Mouse (Mus musculus) midbrain, embryonic 15.5 days (tissue): ENCODE measurements around the gene Upf2. TPM values are rescaled to one million over a fixed set of nuclear protein-coding genes. Genes with fewer than 3 reads are reported as not detected.
"Not testable (repeated sequence)": the region's sequence is repeated elsewhere in the genome, so short reads cannot be mapped to it uniquely, and the experiment has no call there.

ENCODE experiments used
- ATAC-seq: fragments of 200-750 bp; cut with Nextera tagmentation; replicated peaks from 2 replicates; pipeline ENCODE4 v1.8.0; 2017; ENCODE audit warnings: moderate TSS enrichment
- H3K27ac ChIP-seq: fragments of 300-500 bp; sonication (generic); 2 replicates; pipeline ENCODE4 v1.5.1; 2015; ENCODE audit warnings: mild to moderate bottlenecking, inconsistent platforms
- H3K27me3 ChIP-seq: fragments of 300-500 bp; sonication (generic); replicated peaks from 2 replicates; pipeline ENCODE4 v1.6.1; 2015; ENCODE audit warnings: inconsistent platforms
- H3K36me3 ChIP-seq: fragments of 300-500 bp; sonication (generic); replicated peaks from 2 replicates; pipeline ENCODE4 v1.6.1; 2015; ENCODE audit warnings: inconsistent platforms
- H3K4me1 ChIP-seq: fragments of 300-500 bp; sonication (generic); 2 replicates; pipeline ENCODE4 v1.6.1; 2015; ENCODE audit warnings: inconsistent platforms
- H3K4me2 ChIP-seq: fragments of 300-500 bp; sonication (generic); 2 replicates; pipeline ENCODE4 v1.6.1; 2015; ENCODE audit warnings: inconsistent platforms, mild to moderate bottlenecking, moderate library complexity
- H3K4me3 ChIP-seq: fragments of 300-500 bp; sonication (generic); 2 replicates; pipeline ENCODE4 v1.5.1; 2015; ENCODE audit warnings: mild to moderate bottlenecking, inconsistent platforms
- H3K9ac ChIP-seq: fragments of 300-500 bp; sonication (generic); 2 replicates; pipeline ENCODE4 v1.6.1; 2015; ENCODE audit warnings: mild to moderate bottlenecking, inconsistent platforms
- H3K9me3 ChIP-seq: fragments of 300-500 bp; sonication (generic); 2 replicates; pipeline ENCODE4 v1.6.1; 2016; ENCODE audit warnings: inconsistent platforms
- WGBS: fragments of 180-500 bp; shearing (Covaris S2); methylation state at CpG from one replicate; pipeline ENCODE4 v1.1.7; 2015; ENCODE audit warnings: mixed read lengths; 5-methylcytosine and 5-hydroxymethylcytosine counted together
- polyA plus RNA-seq: library from polyadenylated mRNA; unstranded; fragments of >200 nt; fragmentation: Nextera tagmentation; extraction: Ambion mirVana; gene quantifications from 2 replicates; pipeline ENCODE4 v1.2.1, GENCODE M21; 2015

The Upf2 gene
- polyA plus RNA-seq, 1 experiment from 2014 or later, result 8.8 TPM

DNA sequence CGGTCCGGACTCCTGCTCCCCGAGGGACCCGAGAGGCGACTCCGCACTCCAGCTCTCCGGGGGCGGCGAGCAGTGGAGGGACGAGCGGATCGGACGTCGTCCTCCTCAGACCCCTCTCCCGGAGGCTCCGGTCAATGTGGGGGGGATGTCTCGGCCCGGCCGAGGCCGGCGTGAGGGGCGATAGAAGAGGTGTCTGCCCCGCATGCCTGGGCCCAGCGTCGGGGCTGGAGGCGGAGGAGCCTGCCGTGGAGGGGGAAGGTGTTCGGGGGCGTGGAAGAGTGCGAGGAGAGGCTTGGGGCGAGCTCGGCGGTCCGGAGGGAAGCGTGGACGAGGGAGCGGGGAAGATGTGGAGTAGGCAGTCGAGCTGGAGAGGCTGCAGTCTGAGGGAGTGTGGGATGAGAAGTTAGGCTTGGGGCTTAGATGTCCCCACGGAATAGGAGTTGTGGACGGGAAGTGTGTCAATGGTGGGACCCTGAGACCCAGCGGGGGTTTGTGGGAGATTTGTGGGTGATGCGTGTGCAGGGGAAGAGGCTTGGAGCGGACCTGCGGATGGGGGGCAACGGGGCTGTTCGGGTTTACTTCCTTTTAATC, 447 bp downstream of the Upf2 start:
- peak overlapping the region; percentile 91 for H3K27ac ChIP-seq

GRCm38 (mm10) chr2:5957705-5958104, 6.4 kb downstream of the Upf2 start:
- 92% methylated on average over 9 of the region's 9 CpGs for WGBS
- Histone ChIP-seq H3K27ac (no peak overlapping the region), H3K9ac (no peak overlapping the region), H3K36me3 (peaks cover 35% of the 10 kb centered on the region), H3K4me3 (no peak overlapping the region), H3K9me3 (no peaks in the 10 kb centered on the region), H3K27me3 (no peaks in the 10 kb centered on the region), H3K4me2 (no peak overlapping the region), H3K4me1 (peaks cover 4% of the 10 kb centered on the region)
- no peak for ATAC-seq

More for the DNA sequence above, 447 bp downstream of the Upf2 start:
- peak overlapping the region; percentile 99 for H3K4me3 ChIP-seq
- peaks cover 14% of the 10 kb centered on the region for H3K4me1 ChIP-seq
- WGBS, result under 1% methylated on average over 43 of the region's 46 CpGs
- H3K36me3 ChIP-seq, result no peaks in the 10 kb centered on the region
- no peaks in the 10 kb centered on the region for H3K27me3 ChIP-seq
- peak overlapping the region; percentile 90 for H3K4me2 ChIP-seq
- ATAC-seq, result no peak; the same call in 1 of the 2 replicates
- H3K9me3 ChIP-seq, result no peaks in the 10 kb centered on the region
- peak overlapping the region; percentile 96 for H3K9ac ChIP-seq

- Histone ChIP-seq H3K4me1 (0 out of 2 replicates have a peak, but pooled peaks cover 4% of the 10 kb centered on the region), H3K9ac (no peak overlapping the region), H3K27me3 (no peaks in the 10 kb centered on the region), H3K9me3 (no peaks in the 10 kb centered on the region), H3K36me3 (peaks cover 38% of the 10 kb centered on the region), H3K4me3 (no peak overlapping the region), H3K27ac (no peak overlapping the region), H3K4me2 (no peak overlapping the region)
- ATAC-seq, result no peak
- 76% methylated on average over 2 of the region's 2 CpGs for WGBS
Observed at GRCm38 (mm10) chr2:5962265-5962664, 11.0 kb downstream of the Upf2 start.

DNA sequence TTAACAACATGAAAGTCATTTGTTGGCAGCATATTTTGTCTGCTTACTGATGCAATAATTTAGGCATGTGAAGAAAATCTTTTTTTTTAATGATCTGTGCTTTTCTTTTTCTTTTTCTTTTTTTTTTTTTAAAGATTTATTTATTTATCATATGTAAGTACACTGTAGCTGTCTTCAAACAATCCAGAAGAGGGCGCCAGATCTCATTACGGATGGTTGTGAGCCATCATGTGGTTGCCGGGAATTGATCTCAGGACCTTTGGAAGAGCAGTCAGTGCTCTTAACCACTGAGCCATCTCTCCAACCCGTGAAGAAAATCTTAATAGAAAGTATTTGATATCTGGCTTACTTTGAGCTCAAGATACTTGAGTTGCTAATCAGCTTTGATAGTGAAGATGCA, 12.5 kb downstream of the Upf2 start:
- not testable (repeated sequence) for H3K9me3 ChIP-seq, H3K4me1 ChIP-seq, H3K27me3 ChIP-seq, H3K4me2 ChIP-seq, H3K27ac ChIP-seq, H3K4me3 ChIP-seq, H3K9ac ChIP-seq, ATAC-seq
- WGBS, result 90% methylated on average over 4 of the region's 4 CpGs
- peaks cover 25% of the 10 kb centered on the region for H3K36me3 ChIP-seq

GRCm38 (mm10) chr2:5965972-5966371, 14.7 kb downstream of the Upf2 start:
- H3K4me3 ChIP-seq, result no peak overlapping the region
- WGBS, result 93% methylated on average over 3 of the region's 3 CpGs
- ATAC-seq, result no peak
- H3K36me3 ChIP-seq, result peaks cover 17% of the 10 kb centered on the region
- no peaks in the 10 kb centered on the region for H3K9me3 ChIP-seq
- H3K4me1 ChIP-seq, result 0 out of 2 replicates have a peak, but pooled peaks cover 4% of the 10 kb centered on the region
- H3K4me2 ChIP-seq, result no peak overlapping the region
- H3K27me3 ChIP-seq, result no peaks in the 10 kb centered on the region
- no peak overlapping the region for H3K9ac ChIP-seq
- no peak overlapping the region for H3K27ac ChIP-seq

DNA sequence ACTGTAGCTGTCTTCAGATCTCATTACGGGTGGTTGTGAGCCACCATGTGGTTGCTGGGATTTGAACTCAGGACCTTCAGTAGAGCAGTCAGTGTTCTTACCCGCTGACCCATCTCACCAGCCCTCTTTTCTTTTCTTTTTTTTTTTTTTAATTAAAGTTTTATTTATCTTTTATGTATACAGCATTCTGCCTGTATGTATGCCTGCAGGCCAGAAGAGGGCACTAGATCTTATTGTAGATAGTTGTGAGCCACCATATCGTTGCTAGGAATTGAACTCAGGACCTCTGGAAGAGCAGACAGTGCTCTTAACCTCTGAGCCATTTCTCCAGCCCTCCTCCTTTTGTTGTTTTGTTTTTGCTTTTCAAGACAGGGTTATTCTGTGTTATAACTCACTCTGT, 19.4 kb downstream of the Upf2 start:
- H3K27me3 ChIP-seq, ATAC-seq, H3K9ac ChIP-seq, H3K4me3 ChIP-seq, H3K9me3 ChIP-seq, H3K4me2 ChIP-seq, H3K36me3 ChIP-seq, H3K27ac ChIP-seq, H3K4me1 ChIP-seq: not testable (repeated sequence)
- 98% methylated on average over 3 of the region's 3 CpGs for WGBS

DNA sequence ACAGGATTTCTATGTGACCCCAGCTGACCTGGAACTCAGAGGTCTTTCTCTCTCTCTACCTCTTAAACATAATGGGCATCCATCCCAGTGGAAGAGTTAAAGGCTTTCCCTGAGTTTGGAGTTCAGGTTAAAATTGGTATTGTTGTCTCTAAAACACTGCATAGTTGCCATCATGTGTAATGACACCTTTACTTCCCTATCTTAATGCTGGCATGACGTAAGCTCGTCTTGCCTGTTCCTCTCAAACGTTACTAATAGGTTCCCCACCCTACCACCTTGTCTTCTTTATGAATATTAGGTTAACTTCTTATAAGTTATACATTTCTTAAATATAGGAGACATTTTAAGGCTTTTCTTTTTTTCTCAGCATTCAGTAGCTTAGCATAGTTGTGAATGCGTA, 26.3 kb downstream of the Upf2 start:
- H3K27me3 ChIP-seq, result no peaks in the 10 kb centered on the region
- H3K36me3 ChIP-seq, result 0 out of 2 replicates have a peak, but pooled peaks cover 8% of the 10 kb centered on the region
- H3K9ac ChIP-seq, result no peak overlapping the region
- H3K4me3 ChIP-seq, result no peak overlapping the region
- no peaks in the 10 kb centered on the region for H3K4me1 ChIP-seq
- 96% methylated on average over 4 of the region's 4 CpGs for WGBS
- no peak overlapping the region for H3K27ac ChIP-seq
- H3K4me2 ChIP-seq, result no peak overlapping the region
- no peak for ATAC-seq
- H3K9me3 ChIP-seq, result no peaks in the 10 kb centered on the region

- Histone ChIP-seq H3K27ac (no peak overlapping the region), H3K9me3 (no peaks in the 10 kb centered on the region), H3K9ac (no peak overlapping the region), H3K27me3 (no peaks in the 10 kb centered on the region), H3K4me3 (no peak overlapping the region), H3K4me1 (no peaks in the 10 kb centered on the region), H3K4me2 (no peak overlapping the region), H3K36me3 (peaks cover 3% of the 10 kb centered on the region; the same call in 1 of the 2 replicates)
- ATAC-seq, result no peak
- 25% methylated on average over 5 of the region's 5 CpGs for WGBS
Observed at GRCm38 (mm10) chr2:5995538-5995937, 44.3 kb downstream of the Upf2 start.

DNA sequence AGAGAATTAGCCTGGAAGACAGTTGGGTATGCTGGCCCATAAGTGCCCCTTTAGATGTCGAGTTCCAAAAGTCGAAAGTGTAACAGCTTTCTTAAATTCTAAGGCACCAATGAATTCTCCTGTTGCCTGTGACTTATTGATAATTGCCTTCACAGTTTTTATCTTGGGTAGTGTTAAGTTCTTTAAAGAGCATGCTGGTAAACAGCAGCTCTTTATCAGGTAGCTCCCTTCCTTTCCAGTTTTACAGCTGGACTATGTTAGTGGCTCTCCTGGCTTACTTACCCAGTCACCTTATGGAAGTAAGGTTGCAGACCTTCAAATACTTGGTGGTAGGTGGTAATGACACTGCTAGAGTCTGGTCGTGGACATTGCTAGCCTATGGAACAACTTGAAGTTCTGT, 52.7 kb downstream of the Upf2 start:
- Histone ChIP-seq H3K36me3 (peaks cover 3% of the 10 kb centered on the region; the same call in 1 of the 2 replicates), H3K27me3 (no peaks in the 10 kb centered on the region), H3K4me2 (no peak overlapping the region), H3K9ac (no peak overlapping the region), H3K27ac (no peak overlapping the region), H3K4me3 (no peak overlapping the region), H3K9me3 (no peaks in the 10 kb centered on the region), H3K4me1 (no peaks in the 10 kb centered on the region)
- WGBS, result 93% methylated on average over 3 of the region's 3 CpGs
- ATAC-seq, result no peak

DNA sequence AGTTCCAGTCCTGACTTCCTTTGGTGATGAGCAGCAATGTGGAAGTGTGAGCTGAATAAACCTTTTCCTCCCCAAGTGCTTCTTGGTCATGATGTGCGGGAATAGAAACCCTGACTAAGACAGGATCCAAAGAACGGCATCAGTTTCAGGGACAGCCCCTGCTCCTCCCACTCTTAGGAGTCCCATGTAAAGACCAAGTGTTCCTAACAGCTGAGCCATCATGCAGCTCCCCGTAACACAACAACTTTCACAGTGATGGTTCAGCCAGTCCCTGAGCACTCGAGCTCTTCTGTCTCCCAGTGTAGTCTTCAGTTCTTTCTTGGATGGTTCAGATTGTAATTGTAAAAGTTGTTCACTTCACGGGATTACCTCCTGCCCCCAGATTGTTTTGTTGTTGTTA, 63.3 kb downstream of the Upf2 start:
- no peaks in the 10 kb centered on the region for H3K27me3 ChIP-seq
- no peaks in the 10 kb centered on the region for H3K4me1 ChIP-seq
- no peak overlapping the region for H3K27ac ChIP-seq
- WGBS, result 91% methylated on average over 5 of the region's 5 CpGs
- H3K9me3 ChIP-seq, result no peaks in the 10 kb centered on the region
- peaks cover 3% of the 10 kb centered on the region for H3K36me3 ChIP-seq
- no peak overlapping the region for H3K9ac ChIP-seq
- H3K4me2 ChIP-seq, result no peak overlapping the region
- H3K4me3 ChIP-seq, result no peak overlapping the region
- ATAC-seq, result no peak

DNA sequence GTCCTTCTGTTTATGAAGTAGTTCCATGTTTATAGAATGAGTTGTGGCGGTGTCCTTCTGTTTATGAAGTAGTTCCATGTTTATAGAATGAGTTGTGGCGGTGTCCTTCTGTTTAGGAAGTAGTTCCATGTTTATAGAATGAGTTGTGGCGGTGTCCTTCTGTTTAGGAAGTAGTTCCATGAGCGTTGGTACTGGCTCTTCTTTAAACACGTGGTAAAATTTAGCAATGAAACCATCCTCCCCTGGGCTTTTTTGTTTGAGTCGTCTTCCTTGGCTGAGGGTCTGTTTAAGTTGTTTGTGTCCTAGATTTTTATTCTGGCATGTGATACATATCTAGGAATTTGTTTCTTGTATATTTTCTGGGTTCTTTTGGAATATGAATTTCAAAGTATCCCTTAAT, 63.9 kb downstream of the Upf2 start:
- not testable (repeated sequence) for H3K9ac ChIP-seq, H3K36me3 ChIP-seq, H3K27me3 ChIP-seq, H3K4me3 ChIP-seq, H3K9me3 ChIP-seq, H3K4me2 ChIP-seq, ATAC-seq, H3K4me1 ChIP-seq, H3K27ac ChIP-seq
- 95% methylated on average over 6 of the region's 6 CpGs for WGBS

DNA sequence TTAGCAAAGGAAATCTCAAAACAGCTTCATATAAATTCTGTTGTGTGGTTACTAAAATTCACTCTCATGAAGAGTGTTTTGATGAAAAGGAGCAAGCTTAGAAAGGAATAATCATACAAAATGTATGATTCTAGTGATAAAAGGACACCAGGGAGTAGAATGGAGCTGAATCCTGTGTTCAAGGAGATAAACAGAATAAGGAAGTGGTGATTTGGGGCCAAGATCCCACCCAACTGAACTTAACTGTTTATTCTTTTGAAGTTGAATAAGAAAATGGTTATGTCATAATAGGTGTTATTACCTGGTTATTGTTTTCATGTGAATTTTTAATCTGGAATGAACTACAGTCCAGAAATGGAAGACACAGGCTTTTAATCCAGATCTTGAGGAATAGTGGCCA, 69.3 kb downstream of the Upf2 start:
- ATAC-seq, result no peak
- Histone ChIP-seq H3K4me2 (no peak overlapping the region), H3K27ac (no peak overlapping the region), H3K4me1 (no peaks in the 10 kb centered on the region), H3K36me3 (no peaks in the 10 kb centered on the region; the same call in 1 of the 2 replicates), H3K9me3 (no peaks in the 10 kb centered on the region), H3K9ac (no peak overlapping the region), H3K27me3 (no peaks in the 10 kb centered on the region), H3K4me3 (no peak overlapping the region)

DNA sequence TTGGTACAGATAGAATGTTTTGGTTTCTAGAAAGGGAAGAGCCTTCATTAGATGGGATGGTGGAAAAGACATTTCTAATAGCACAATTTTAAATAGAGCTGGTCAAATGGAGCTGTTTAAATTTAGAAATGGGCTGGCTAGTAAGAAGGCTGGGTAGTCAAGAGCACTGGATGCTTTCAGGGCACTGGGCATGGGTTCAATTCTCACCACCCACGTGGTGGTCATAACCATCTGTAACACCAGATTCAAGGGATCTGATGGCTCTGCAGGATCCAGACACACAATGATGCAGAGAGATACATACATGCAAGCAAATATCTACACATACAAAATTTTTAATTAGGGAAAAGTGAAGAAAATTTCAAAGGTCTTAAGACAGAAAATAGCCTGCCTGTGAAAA, 91.4 kb downstream of the Upf2 start:
- Histone ChIP-seq H3K9ac (no peak overlapping the region), H3K4me3 (no peak overlapping the region), H3K4me2 (no peak overlapping the region), H3K9me3 (no peaks in the 10 kb centered on the region), H3K27ac (no peak overlapping the region), H3K27me3 (no peaks in the 10 kb centered on the region), H3K36me3 (0 out of 2 replicates have a peak, but pooled peaks cover 6% of the 10 kb centered on the region), H3K4me1 (no peaks in the 10 kb centered on the region)
- no peak for ATAC-seq
- 92% methylated on average over 1 of the region's 1 CpGs for WGBS
